Mouse (Mus musculus) heart, adult 9 months (tissue): ENCODE results near the gene Qsox2.

Experiments
- DNase-seq, 2 experiments: peaks; one replicate each; pipeline ENCODE4 v3.0.0; 2022; ENCODE audit warnings: low spot score in 2 of 2

Gene Qsox2

GRCm38 (mm10) chr2:26225242-26225641, 12.1 kb downstream of the Qsox2 start:
- no peak for DNase-seq

GRCm38 (mm10) chr2:26223961-26224360, 13.4 kb downstream of the Qsox2 start:
- DNase-seq: no peak

DNA sequence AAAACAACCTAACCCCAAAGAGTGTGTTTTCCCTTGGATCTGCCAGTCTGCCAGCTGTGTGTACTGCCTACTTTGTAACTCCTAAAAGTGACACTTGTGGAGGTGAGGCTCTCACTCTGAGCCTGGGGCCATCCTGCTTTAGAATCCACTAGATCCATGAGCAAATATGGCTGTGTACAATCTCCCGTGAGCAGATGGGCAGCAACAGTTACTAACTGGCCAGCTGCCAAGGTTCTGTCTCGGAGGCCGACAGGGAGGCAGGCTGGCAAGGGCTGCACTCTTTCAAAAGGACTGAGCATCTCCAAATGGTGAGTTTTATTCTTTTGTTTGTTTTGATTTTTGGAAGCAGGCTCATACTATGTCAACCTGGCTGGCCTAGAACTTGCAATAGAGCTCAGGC, 22.8 kb downstream of the Qsox2 start:
- no peak for DNase-seq

DNA sequence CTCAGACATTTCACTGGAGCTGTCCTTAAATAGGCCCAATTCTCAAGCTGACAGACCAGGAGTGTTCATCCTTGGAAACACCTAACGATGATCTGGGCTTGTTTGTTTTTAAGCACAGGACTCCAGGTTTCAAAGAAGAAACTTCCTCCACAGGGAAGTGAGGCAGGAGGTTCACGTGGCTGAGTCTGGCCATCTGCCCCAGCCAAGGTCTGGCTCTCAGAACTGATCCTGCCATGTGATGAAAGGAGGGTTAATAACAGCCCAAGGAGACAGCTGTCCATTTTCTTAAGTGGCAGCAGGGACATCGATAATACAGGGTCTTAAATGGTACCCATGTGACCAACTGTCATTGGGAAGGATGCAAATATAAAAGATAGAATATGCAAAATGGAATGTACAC, 27.8 kb downstream of the Qsox2 start:
- no peak for DNase-seq

DNA sequence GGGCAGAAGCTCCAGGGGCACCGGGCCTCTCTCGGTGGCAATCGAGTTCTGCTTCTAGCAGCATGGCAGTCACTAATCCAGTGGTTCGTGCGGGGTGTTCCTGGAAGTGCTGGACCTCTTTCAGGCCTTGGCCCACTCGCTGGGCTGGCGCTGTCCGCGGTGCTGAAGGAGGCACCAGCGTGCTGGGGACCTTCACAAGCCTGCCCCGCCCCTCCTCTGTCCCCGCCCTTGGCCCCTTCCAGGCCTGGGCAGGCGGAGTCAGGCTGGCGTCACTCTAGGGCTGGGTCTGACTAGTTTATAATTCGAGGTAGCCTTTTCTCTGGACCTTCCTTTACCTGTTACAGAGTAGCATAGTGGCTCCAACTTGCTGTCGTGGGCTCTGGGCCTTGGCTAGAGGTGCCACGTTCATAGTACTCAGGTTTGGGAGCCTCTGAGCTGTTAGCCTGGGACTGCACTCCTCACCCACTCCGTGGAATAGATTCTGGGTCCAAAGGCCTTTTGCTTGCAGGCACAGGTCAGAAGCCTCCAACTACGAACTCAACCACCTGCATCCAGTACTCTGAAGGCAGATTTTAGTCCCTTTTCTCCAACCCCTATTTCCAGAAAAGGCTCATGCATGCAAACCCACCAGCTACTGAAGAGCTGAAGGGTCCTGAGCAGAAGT, 29.1 kb downstream of the Qsox2 start, which contains the start of gene Lhx3:
Gene Lhx3 (minus strand): TSS at position 164 of the 664 bp plus-strand sequence.
- DNase-seq: peak; percentile 24 to 61

GRCm38 (mm10) chr2:26207559-26207958, 29.8 kb downstream of the Qsox2 start:
- DNase-seq: no peak

DNA sequence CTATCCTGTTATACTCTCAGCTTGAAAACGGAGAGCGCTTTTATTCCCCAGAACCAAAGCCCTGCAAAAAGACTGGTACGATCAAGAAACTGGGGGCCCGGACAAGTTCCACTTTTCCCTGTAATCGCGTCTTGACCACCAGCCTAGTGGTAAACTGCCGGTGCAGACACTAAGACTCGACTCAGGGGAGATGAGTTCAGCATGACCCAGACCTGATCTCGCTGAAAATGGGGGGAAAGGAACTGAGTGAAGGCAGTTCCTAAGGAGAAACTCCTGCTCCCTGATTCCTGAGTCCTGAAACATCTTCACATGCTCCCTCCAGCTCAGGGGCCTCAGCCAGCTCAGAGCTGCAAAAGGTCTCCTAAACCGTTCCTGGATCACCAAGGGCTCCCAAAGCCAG, 31.6 kb downstream of the Qsox2 start:
- no peak for DNase-seq

- no peak for DNase-seq
These were observed 32.2 kb downstream of the Qsox2 start for GRCm38 (mm10) chr2:26205126-26205525.

- no peak for DNase-seq
These were observed 34.4 kb downstream of the Qsox2 start for GRCm38 (mm10) chr2:26202849-26203475.

DNA sequence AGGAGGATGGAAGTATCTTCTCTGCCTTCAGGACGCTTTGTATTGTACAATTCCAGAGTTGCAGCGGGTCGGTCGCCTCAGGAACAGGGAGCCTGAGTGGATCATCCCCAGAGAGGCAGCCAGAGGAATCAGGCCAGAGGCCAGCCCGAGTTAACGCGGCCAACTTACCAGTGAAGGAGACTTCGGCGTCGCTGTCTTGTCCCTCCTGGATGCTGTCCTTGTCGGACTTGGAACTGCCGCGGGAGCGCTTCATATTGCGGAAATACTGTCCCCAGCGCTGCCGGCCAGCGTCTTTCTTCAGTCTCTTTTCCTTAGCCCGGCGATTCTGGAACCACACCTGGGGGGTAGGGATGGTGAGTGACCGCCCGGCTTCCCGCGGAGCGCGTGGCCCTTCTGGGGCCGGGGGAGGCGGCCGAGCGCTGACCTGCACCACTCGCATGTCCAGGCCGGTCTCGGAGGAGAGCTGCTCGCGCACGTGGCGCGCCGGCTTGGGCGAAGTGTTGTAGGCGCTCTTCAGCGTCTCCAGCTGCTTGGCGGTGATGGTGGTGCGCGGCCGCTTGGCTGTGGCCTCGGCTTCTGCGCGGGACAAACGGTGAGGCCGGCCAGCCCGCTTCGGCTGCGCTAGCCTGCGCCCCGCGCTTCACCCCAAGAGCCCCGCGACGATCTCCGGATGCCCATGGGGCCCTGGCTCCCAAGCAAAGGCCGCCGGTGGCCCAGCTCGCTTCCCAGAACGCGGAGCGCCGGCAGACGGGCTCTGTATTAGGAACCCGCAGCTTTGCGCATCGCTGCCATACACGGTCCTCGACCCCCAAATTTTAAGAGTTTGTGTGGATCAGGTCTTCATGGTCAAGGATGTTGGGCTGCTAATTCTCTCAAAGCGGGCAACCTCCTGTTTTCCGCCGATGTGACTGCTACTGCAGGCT, 35.1 kb downstream of the Qsox2 start:
- DNase-seq: no peak

GRCm38 (mm10) chr2:26198488-26198887, 38.8 kb downstream of the Qsox2 start:
- no peak for DNase-seq

- no peak for DNase-seq
These were observed 42.6 kb downstream of the Qsox2 start for GRCm38 (mm10) chr2:26194552-26195339.

DNA sequence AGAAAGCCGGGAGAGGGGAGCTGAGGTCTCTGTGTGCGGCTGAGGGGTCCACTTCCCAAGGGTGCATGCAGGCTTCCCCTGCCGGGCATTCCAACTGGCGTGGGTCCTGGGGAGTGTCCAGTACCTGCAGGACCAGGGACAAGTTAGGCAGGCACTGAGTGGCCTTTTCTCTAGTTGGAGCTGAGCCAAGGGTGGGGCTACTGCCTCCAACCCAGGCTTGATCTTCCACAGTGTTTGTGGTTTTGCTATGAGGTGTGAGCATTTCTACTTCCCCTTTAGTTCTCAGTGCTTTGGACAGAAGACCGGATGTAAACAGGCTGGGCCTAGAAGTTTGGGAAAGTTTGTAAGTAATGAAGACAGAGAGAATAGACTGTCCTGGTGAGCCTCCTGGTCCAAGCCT, 48.8 kb downstream of the Qsox2 start:
- peak; percentile 17 to 29 for DNase-seq

DNA sequence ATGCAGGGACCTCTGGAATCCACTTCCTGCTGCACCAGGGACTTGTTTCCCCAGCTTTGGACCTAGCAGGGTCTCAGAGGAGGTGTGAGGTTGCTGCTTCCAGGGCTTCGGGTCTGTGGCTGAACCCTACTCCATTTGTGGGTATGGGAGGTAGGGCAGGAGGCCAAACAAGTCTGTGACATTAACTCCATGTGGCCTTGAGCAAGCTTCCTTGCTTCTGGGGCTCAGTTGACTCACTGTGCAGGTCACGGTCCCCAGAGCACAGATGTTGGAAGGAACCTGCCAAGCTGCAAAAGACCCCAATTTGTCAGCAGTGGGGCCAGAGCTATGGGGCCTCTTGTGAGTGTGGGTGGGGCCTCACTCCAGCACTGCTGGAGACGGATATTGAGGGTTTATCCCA, 53.0 kb downstream of the Qsox2 start:
- no peak for DNase-seq

GRCm38 (mm10) chr2:26182646-26183045, 54.7 kb downstream of the Qsox2 start:
- DNase-seq: peak in 1 of 2 experiments; percentile 14

DNA sequence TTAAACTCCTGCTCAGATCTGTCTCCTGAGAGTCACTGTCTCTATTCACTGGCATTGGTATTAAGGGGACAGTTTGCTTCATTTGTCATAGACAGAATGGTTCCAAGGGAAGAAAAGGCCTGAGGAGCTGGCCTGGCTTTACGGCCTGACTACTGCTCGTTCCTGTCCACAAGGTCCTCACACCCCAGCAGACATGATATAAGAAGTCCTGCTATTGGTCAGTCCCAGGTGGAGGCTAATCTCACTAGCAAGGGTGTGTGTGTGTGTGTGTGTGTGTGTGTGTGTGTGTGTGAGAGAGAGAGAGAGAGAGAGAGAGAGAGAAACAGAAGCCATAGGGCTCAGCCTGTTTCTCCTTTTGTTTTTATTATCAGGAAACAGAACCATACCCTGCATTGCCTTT, 60.1 kb downstream of the Qsox2 start:
- DNase-seq: no peak

DNA sequence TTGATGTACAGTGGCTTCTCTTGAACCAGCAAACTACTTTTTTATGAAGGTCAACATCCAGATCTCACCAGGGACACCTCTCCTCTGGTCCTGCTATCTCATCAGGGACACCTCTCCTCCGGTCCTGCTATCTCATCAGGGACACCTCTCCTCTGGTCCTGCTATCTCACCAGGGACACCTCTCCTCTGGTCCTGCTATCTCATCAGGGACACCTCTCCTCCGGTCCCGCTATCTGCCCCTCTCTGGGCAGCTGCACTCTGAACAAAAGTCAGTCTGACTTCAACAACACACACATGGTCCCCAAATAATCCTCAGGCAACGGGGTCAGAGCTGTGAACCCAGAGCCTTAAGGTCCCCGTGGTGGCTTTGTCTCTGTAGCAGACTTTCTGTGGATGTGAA, 60.6 kb downstream of the Qsox2 start:
- DNase-seq: no peak

DNA sequence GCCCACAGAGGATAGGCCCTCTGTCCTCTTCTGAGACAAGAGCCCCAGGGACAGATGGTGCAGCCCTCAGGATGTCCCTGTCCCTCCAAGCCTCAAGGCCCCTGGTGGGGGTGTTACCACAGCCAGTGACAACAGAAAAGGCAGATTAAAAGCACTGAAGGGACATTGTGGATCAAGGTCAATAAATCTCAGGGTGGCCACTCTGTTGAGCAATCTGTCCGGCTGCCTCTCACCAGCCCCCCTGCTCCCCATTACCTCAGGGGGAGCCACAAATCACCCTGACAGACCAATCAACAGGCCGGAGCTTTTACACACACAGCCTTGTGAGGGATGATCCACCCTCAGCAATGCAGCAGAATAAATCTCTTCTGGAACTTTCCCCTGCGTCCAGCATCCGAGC, 62.1 kb downstream of the Qsox2 start:
- no peak for DNase-seq

DNA sequence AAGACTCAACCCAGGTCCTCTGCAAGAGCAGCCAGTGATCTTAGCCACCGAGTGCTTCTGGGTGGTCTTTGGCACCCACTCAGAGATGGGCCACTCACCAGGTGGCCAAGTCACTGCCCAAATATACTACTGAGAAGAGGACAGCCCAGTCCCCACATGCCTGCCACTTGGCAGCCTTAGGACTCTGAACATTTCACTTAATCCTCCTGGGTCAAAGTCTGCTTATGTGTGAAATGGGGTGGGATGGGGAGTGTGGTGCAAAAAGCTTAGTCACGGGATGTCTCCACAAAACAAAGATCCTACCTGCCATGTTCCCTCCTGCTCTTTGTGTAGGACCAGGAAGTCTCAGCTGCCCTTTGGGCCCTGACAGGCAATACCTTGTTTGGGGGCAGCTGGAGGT, 65.2 kb downstream of the Qsox2 start:
- no peak for DNase-seq

GRCm38 (mm10) chr2:26170376-26170775, 66.9 kb downstream of the Qsox2 start:
- no peak for DNase-seq

DNA sequence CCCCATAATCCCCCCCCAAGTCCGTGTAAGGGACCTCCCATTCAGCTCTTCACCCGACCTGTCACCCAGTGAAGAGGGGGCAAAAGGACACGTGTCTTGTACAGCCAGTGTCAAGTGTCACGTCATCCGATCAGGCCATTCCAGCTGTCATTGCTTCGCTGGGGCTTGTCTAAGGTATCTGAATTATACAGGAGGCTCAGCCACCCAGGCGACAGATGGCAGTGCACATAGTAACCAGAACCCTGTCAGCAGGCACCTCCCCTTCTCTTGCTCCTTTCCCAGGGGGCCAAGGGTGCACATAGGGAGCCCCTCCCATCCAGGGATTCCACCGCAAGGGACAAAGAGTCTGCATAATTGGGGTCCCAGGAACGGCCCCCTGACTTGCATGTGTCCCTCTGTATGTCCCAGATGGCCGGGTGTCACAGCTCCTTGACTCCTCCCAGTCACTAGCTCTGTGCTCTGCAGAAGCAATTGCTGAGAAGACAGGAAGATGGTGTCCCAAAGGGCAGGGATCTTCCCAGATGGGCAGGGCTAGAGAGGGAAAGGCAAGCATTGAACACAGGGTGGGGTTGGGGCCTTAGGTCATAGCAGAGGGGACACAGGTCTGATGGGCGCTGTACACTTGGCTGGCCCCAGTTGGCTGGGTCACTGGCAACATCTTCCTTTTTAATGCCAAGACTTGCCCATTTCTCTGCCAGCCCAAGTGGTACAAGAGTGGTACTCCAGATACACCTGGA, 68.3 kb downstream of the Qsox2 start:
- DNase-seq: no peak
